Mouse (Mus musculus): ENCODE results near the gene Cyb5r3.

The Cyb5r3 gene

GRCm38 (mm10) chr15:83169772-83170722 lies 2.3 kb downstream of the Cyb5r3 start:
- peak; percentile 48 for DNase-seq (ENCODE audit: low read depth)

GRCm38 (mm10) chr15:83168875-83169771 lies 3.3 kb downstream of the Cyb5r3 start:
- DNase-seq (ENCODE audit: low read depth) = no peak

- DNase-seq (ENCODE audit: low read depth) = no peak
Measured at GRCm38 (mm10) chr15:83168311-83168710, 4.1 kb downstream of the Cyb5r3 start.

- DNase-seq (ENCODE audit: low read depth) = no peak
Measured at GRCm38 (mm10) chr15:83167550-83168065, 4.8 kb downstream of the Cyb5r3 start.

GRCm38 (mm10) chr15:83167126-83167525 lies 5.3 kb downstream of the Cyb5r3 start:
- DNase-seq (ENCODE audit: low read depth) = no peak

- no peak for DNase-seq (ENCODE audit: low read depth)
Measured at GRCm38 (mm10) chr15:83166642-83167041, 5.8 kb downstream of the Cyb5r3 start.

- DNase-seq (ENCODE audit: low read depth) = no peak
Measured at GRCm38 (mm10) chr15:83165526-83166315, 6.7 kb downstream of the Cyb5r3 start.

- peak; percentile 30 for DNase-seq (ENCODE audit: low read depth)
Measured at GRCm38 (mm10) chr15:83164971-83165471, 7.4 kb downstream of the Cyb5r3 start.

- no peak for DNase-seq (ENCODE audit: low read depth)
Measured at GRCm38 (mm10) chr15:83162818-83163485, 9.4 kb downstream of the Cyb5r3 start.

- DNase-seq (ENCODE audit: low read depth) = no peak
Measured at GRCm38 (mm10) chr15:83162001-83162400, 10.4 kb downstream of the Cyb5r3 start.

GRCm38 (mm10) chr15:83161062-83161748 lies 11.2 kb downstream of the Cyb5r3 start:
- DNase-seq (ENCODE audit: low read depth) = no peak

- no peak for DNase-seq (ENCODE audit: low read depth)
Measured at GRCm38 (mm10) chr15:83160561-83160960, 11.8 kb downstream of the Cyb5r3 start.

- no peak for DNase-seq (ENCODE audit: low read depth)
Measured at GRCm38 (mm10) chr15:83159823-83160222, 12.6 kb downstream of the Cyb5r3 start.

GRCm38 (mm10) chr15:83158587-83159160 lies 13.7 kb downstream of the Cyb5r3 start:
- DNase-seq (ENCODE audit: low read depth) = no peak

- no peak for DNase-seq (ENCODE audit: low read depth)
Measured at GRCm38 (mm10) chr15:83157667-83158064, 14.7 kb downstream of the Cyb5r3 start.

- peak; percentile 31 for DNase-seq (ENCODE audit: low read depth)
Measured at GRCm38 (mm10) chr15:83156929-83157666, 15.3 kb downstream of the Cyb5r3 start.

GRCm38 (mm10) chr15:83155672-83156419 lies 16.5 kb downstream of the Cyb5r3 start:
- DNase-seq (ENCODE audit: low read depth) = no peak

GRCm38 (mm10) chr15:83154309-83154708 lies 18.1 kb downstream of the Cyb5r3 start:
- DNase-seq (ENCODE audit: low read depth) = no peak

Data from c-Kit-positive CD71-negative TER-119-negative erythroid progenitor cells, embryonic 14.5 days (primary cell).